Mouse (Mus musculus): ENCODE measurements at regions not wholly inside any gene's neighbourhood (a gene's known extent, or its start where the extent isn't known, plus 50 kb on each side); places are given as distances from the start of the nearest gene placed in this dataset.
"Not testable (repeated sequence)": the region's sequence is repeated elsewhere in the genome, so short reads cannot be mapped to it uniquely, and the experiment has no call there.

GRCm38 (mm10) chr19:8496561-8496960 is 91.7 kb upstream of the Slc22a30 start:
- DNase-seq (ENCODE audit: low spot score): not testable (repeated sequence)

- not testable (repeated sequence) for DNase-seq (ENCODE audit: low spot score)
These were observed 92.6 kb upstream of the Slc22a30 start for GRCm38 (mm10) chr19:8497526-8497925.

- DNase-seq (ENCODE audit: low spot score): not testable (repeated sequence)
These were observed 73.3 kb upstream of the Slc22a8 start for GRCm38 (mm10) chr19:8517721-8518120.

GRCm38 (mm10) chr19:8518273-8518672 is 72.8 kb upstream of the Slc22a8 start:
- peak; percentile 20 for DNase-seq (ENCODE audit: low spot score)

GRCm38 (mm10) chr19:8518933-8519332 is 72.1 kb upstream of the Slc22a8 start:
- DNase-seq (ENCODE audit: low spot score): not testable (repeated sequence)

- no peak for DNase-seq (ENCODE audit: low spot score)
These were observed 56.5 kb upstream of the Slc22a8 start for GRCm38 (mm10) chr19:8534597-8534996.

- no peak for DNase-seq (ENCODE audit: low spot score)
These were observed 55.0 kb upstream of the Slc22a8 start for GRCm38 (mm10) chr19:8536085-8536484.
